In genomic region chr4:129234488-129234887, GRCm38 (mm10) we compare ENCODE assay signal across 12 mouse cellular contexts. TPM values are rescaled to one million over a fixed set of nuclear protein-coding genes. Genes with fewer than 3 reads are reported as not detected.
DNase-seq lines count a peak whose midpoint lies in the region; ATAC-seq and TF ChIP-seq lines count a peak whose summit lies in the region.
"Had no signal": no experiment of that assay in that cellular context is flagged by ENCODE, and none has a peak within 500 bp of the region (broad histone marks: within the 10 kb centered on the region; RNA-seq: fewer than 3 reads in every experiment).

No protein-coding gene starts in this region.

- peaks cover 85% of the 10 kb centered on the region for H3K4me1 ChIP-seq in kidney, embryonic 15.5 days
- peaks cover 10% of the 10 kb centered on the region for H3K4me1 ChIP-seq in thymus, adult 2 months (replicated peaks; ENCODE audit: control insufficient read depth, insufficient read depth, low read length)
- H3K4me1 ChIP-seq in midbrain, postnatal 0 days (ENCODE audit: insufficient read depth, low read length) = peaks cover 1% of the 10 kb centered on the region
- peaks cover 61% of the 10 kb centered on the region for H3K4me1 ChIP-seq in embryonic facial prominence, embryonic 10.5 days

- no peak for TF ChIP-seq POLR2A in thymus, adult 2 months (IDR thresholded peaks at IDR 0.05; ENCODE audit: control insufficient read depth, extremely low read depth, insufficient read depth, low read length, poor library complexity)

- H3K9ac ChIP-seq in kidney, embryonic 15.5 days = no peak overlapping the region
- no peak overlapping the region for H3K9ac ChIP-seq in midbrain, postnatal 0 days (replicated peaks; ENCODE audit: low read length, poor library complexity, severe bottlenecking)
- H3K9ac ChIP-seq: forebrain, postnatal 0 days; midbrain, embryonic 12.5 days had no signal

- no peaks in the 10 kb centered on the region for H3K36me3 ChIP-seq in kidney, embryonic 15.5 days
- no peaks in the 10 kb centered on the region for H3K36me3 ChIP-seq in thymus, adult 2 months (ENCODE audit: control insufficient read depth, insufficient read depth, low read length)
- H3K36me3 ChIP-seq in midbrain, postnatal 0 days (ENCODE audit: insufficient read depth, low read length) = no peaks in the 10 kb centered on the region
- no peaks in the 10 kb centered on the region; the same call in 1 of the 2 replicates for H3K36me3 ChIP-seq in embryonic facial prominence, embryonic 10.5 days (replicated peaks)
- H3K36me3 ChIP-seq: midbrain, embryonic 12.5 days had no signal

- no peak overlapping the region for H3K4me2 ChIP-seq in kidney, embryonic 15.5 days
- H3K4me2 ChIP-seq in midbrain, postnatal 0 days (ENCODE audit: low read depth, low read length, poor library complexity, severe bottlenecking) = no peak overlapping the region
- H3K4me2 ChIP-seq: midbrain, embryonic 12.5 days had no signal

- no peak for ATAC-seq in kidney, embryonic 15.5 days (replicated peaks; ENCODE audit: low FRiP score)
- no peak for ATAC-seq in midbrain, postnatal 0 days (ENCODE audit: low FRiP score)
- ATAC-seq: forebrain, postnatal 0 days had no signal

- H3K27ac ChIP-seq in kidney, embryonic 15.5 days = peak overlapping the region; percentile 78
- no peak overlapping the region for H3K27ac ChIP-seq in thymus, adult 2 months (ENCODE audit: control insufficient read depth, insufficient read depth, low read length)
- no peak overlapping the region for H3K27ac ChIP-seq in midbrain, postnatal 0 days (ENCODE audit: low read depth, low read length)
- no peak overlapping the region for H3K27ac ChIP-seq in embryonic facial prominence, embryonic 10.5 days (replicated peaks)
- H3K27ac ChIP-seq: midbrain, embryonic 12.5 days had no signal

- H3K9me3 ChIP-seq in kidney, embryonic 15.5 days (replicated peaks) = no peaks in the 10 kb centered on the region
- no peaks in the 10 kb centered on the region for H3K9me3 ChIP-seq in midbrain, postnatal 0 days (ENCODE audit: low read length)
- no peaks in the 10 kb centered on the region for H3K9me3 ChIP-seq in embryonic facial prominence, embryonic 10.5 days
- H3K9me3 ChIP-seq: midbrain, embryonic 12.5 days had no signal

- TF ChIP-seq CTCF in thymus, adult 2 months (IDR thresholded peaks at IDR 0.05; ENCODE audit: borderline replicate concordance, control insufficient read depth, extremely low read depth, insufficient read depth, low read length, poor library complexity) = no peak
- TF ChIP-seq CTCF in midbrain, postnatal 0 days (IDR thresholded peaks at IDR 0.05) = no peak

- WGBS in kidney, embryonic 15.5 days = 40% methylated on average over 7 of the region's 7 CpGs
- 45% methylated on average over 7 of the region's 7 CpGs for WGBS in thymus, adult 2 months
- 85% methylated on average over 7 of the region's 7 CpGs for WGBS in midbrain, postnatal 0 days
- WGBS in embryonic facial prominence, embryonic 10.5 days = 82% methylated on average over 7 of the region's 7 CpGs

- no peaks in the 10 kb centered on the region for H3K27me3 ChIP-seq in kidney, embryonic 15.5 days
- peaks cover 3% of the 10 kb centered on the region; the same call in 1 of the 2 replicates for H3K27me3 ChIP-seq in thymus, adult 2 months (ENCODE audit: control insufficient read depth, insufficient read depth, low read length)
- H3K27me3 ChIP-seq in midbrain, postnatal 0 days (ENCODE audit: insufficient read depth, low read length) = no peaks in the 10 kb centered on the region
- peaks cover 22% of the 10 kb centered on the region for H3K27me3 ChIP-seq in embryonic facial prominence, embryonic 10.5 days (replicated peaks; ENCODE audit: low read depth, poor library complexity, severe bottlenecking)

- peak; percentile 48 for DNase-seq in urinary bladder, postnatal 14 days (ENCODE audit: low spot score)
- no peak for DNase-seq in urinary bladder, postnatal 10 days (ENCODE audit: low spot score)
- peak; percentile 70 for DNase-seq in lung, postnatal 36 days
- DNase-seq in thymus, adult 2 months = no peak
- DNase-seq in midbrain, postnatal 0 days (ENCODE audit: low spot score) = no peak
- DNase-seq in embryonic facial prominence, embryonic 10.5 days (ENCODE audit: low spot score) = no peak
- no peak for DNase-seq in layer of hippocampus, adult 11-12 months (ENCODE audit: low spot score)
- DNase-seq: adrenal gland, adult 2 months; embryo, embryonic 11 days; forebrain, postnatal 0 days had no signal

- H3K4me3 ChIP-seq in kidney, embryonic 15.5 days (replicated peaks) = no peak overlapping the region
- H3K4me3 ChIP-seq in thymus, adult 2 months (ENCODE audit: control insufficient read depth, insufficient read depth, low read length) = no peak overlapping the region
- no peak overlapping the region for H3K4me3 ChIP-seq in midbrain, postnatal 0 days (ENCODE audit: low read depth, low read length)
- no peak overlapping the region for H3K4me3 ChIP-seq in embryonic facial prominence, embryonic 10.5 days
- H3K4me3 ChIP-seq: midbrain, embryonic 12.5 days had no signal

RNA-seq across cellular contexts. Expression of gene C77080, which starts 26.7 kb away (rescaled TPM):
- polyA plus RNA-seq in kidney, embryonic 15.5 days (2015; fragmentation: Nextera tagmentation; extraction: Ambion mirVana) = 8.3 and 9.1 TPM in 2 replicates
- polyA plus RNA-seq in thymus, adult 2 months (2012; rRNA removed) = 18.7 and 19.5 TPM in 2 replicates
- 16.6 and 25.6 TPM in 2 replicates for total RNA-seq in midbrain, postnatal 0 days (2014; rRNA removed)
- 5.2 and 5.5 TPM in 2 replicates for polyA plus RNA-seq in midbrain, postnatal 0 days (2015; fragmentation: Nextera tagmentation; extraction: Ambion mirVana)
- 3.3 and 3.5 TPM in 2 replicates for polyA plus RNA-seq in embryonic facial prominence, embryonic 10.5 days (2016; fragmentation: Nextera tagmentation; extraction: Ambion mirVana)

RNA-seq across cellular contexts. Expression of gene Yars, which starts 44.9 kb away (rescaled TPM):
- 81.3 and 87.4 TPM in 2 replicates for polyA plus RNA-seq in kidney, embryonic 15.5 days (2015; fragmentation: Nextera tagmentation; extraction: Ambion mirVana)
- polyA plus RNA-seq in thymus, adult 2 months (2012; rRNA removed) = 17.6 and 19.6 TPM in 2 replicates
- 66.8 and 81.9 TPM in 2 replicates for total RNA-seq in midbrain, postnatal 0 days (2014; rRNA removed)
- 107 and 111 TPM in 2 replicates for polyA plus RNA-seq in midbrain, postnatal 0 days (2015; fragmentation: Nextera tagmentation; extraction: Ambion mirVana)
- 96.0 and 105 TPM in 2 replicates for polyA plus RNA-seq in embryonic facial prominence, embryonic 10.5 days (2016; fragmentation: Nextera tagmentation; extraction: Ambion mirVana)

RNA-seq across cellular contexts. Expression of gene S100pbp, which starts 45.0 kb away (rescaled TPM):
- 24.3 and 25.9 TPM in 2 replicates for polyA plus RNA-seq in kidney, embryonic 15.5 days (2015; fragmentation: Nextera tagmentation; extraction: Ambion mirVana)
- 45.3 and 58.7 TPM in 2 replicates for polyA plus RNA-seq in thymus, adult 2 months (2012; rRNA removed)
- total RNA-seq in midbrain, postnatal 0 days (2014; rRNA removed) = 49.6 and 59.5 TPM in 2 replicates
- polyA plus RNA-seq in midbrain, postnatal 0 days (2015; fragmentation: Nextera tagmentation; extraction: Ambion mirVana) = 20.7 and 24.2 TPM in 2 replicates
- polyA plus RNA-seq in embryonic facial prominence, embryonic 10.5 days (2016; fragmentation: Nextera tagmentation; extraction: Ambion mirVana) = 29.5 and 29.8 TPM in 2 replicates

RNA-seq across cellular contexts. Expression of gene Sync, which starts 52.9 kb away (rescaled TPM):
- polyA plus RNA-seq in kidney, embryonic 15.5 days (2015; fragmentation: Nextera tagmentation; extraction: Ambion mirVana) = 1.1 and 1.6 TPM in 2 replicates
- polyA plus RNA-seq in thymus, adult 2 months (2012; rRNA removed) = 0.50 and 0.88 TPM in 2 replicates
- total RNA-seq in midbrain, postnatal 0 days (2014; rRNA removed) = 2.1 and 2.6 TPM in 2 replicates
- 1.1 and 1.3 TPM in 2 replicates for polyA plus RNA-seq in midbrain, postnatal 0 days (2015; fragmentation: Nextera tagmentation; extraction: Ambion mirVana)
- 0.48 and 0.71 TPM in 2 replicates for polyA plus RNA-seq in embryonic facial prominence, embryonic 10.5 days (2016; fragmentation: Nextera tagmentation; extraction: Ambion mirVana)

Comparison
In these comparisons a context has a peak if more than half of its experiments do, and no peak if none do; other contexts are left out.
1. DNase-seq: peak in urinary bladder, postnatal 14 days (single experiment) and lung, postnatal 36 days (single experiment); none in urinary bladder, postnatal 10 days (single experiment), thymus, adult 2 months (single experiment), midbrain, postnatal 0 days (single experiment), embryonic facial prominence, embryonic 10.5 days (single experiment) and layer of hippocampus, adult 11-12 months (single experiment).